Mouse (Mus musculus) thymus, adult 2 months (tissue): ENCODE measurements at regions not wholly inside any gene's neighbourhood (a gene's known extent, or its start where the extent isn't known, plus 50 kb on each side); places are given as distances from the start of the nearest gene placed in this dataset.

Source experiments
- CTCF ChIP-seq: fragments of 200-500 bp; IDR thresholded peaks from 2 replicates; pipeline ENCODE4 v1.5.1; 2012; ENCODE audit warnings: mild to moderate bottlenecking, control low read depth, low read length, moderate library complexity, borderline replicate concordance; ENCODE audit not compliant: control insufficient read depth, poor library complexity, insufficient read depth; ENCODE audit errors: extremely low read depth
- POLR2A ChIP-seq: fragments of 200-500 bp; IDR thresholded peaks from 2 replicates; pipeline ENCODE4 v1.6.1; 2012; ENCODE audit warnings: mild to moderate bottlenecking, low read length, control low read depth, moderate library complexity; ENCODE audit not compliant: control insufficient read depth, poor library complexity, insufficient read depth; ENCODE audit errors: extremely low read depth

DNA sequence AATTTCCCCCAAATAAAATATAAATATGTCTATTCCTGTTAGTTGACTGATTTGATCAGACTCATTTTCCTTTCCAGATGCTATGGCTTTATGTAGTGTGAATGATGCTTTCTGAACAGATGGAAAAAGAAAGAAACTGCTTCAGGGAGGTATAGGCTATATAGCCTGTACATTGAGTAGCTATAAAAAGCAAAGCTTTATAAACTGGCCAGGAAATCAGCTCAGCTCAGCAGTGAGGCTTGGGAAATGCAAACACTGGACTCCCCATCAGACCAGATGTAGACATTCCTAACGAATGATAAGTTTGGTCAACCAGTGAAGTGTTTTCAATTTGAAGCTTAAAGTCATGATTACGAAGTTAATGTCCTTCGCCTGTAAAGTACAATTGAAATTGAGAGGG, 805.3 kb upstream of the Intu start:
- TF ChIP-seq POLR2A (no peak), CTCF (no peak)
